Mouse (Mus musculus) heart, adult 11 months (tissue): ENCODE data around the gene Ankrd36.
A peak's percentile ranks its signal among the peaks of the same experiment; 100 is the strongest.
"Not testable (repeated sequence)": the region's sequence is repeated elsewhere in the genome, so short reads cannot be mapped to it uniquely, and the experiment has no call there.

Experiments
- DNase-seq: peaks from one replicate; pipeline ENCODE4 v3.0.0; 2022

Gene Ankrd36

GRCm38 (mm10) chr11:5569474-5569873 is at the start of gene Ankrd36:
TSS of gene Ankrd36 (plus strand) at chr11:5569684.
- DNase-seq: no peak

DNA sequence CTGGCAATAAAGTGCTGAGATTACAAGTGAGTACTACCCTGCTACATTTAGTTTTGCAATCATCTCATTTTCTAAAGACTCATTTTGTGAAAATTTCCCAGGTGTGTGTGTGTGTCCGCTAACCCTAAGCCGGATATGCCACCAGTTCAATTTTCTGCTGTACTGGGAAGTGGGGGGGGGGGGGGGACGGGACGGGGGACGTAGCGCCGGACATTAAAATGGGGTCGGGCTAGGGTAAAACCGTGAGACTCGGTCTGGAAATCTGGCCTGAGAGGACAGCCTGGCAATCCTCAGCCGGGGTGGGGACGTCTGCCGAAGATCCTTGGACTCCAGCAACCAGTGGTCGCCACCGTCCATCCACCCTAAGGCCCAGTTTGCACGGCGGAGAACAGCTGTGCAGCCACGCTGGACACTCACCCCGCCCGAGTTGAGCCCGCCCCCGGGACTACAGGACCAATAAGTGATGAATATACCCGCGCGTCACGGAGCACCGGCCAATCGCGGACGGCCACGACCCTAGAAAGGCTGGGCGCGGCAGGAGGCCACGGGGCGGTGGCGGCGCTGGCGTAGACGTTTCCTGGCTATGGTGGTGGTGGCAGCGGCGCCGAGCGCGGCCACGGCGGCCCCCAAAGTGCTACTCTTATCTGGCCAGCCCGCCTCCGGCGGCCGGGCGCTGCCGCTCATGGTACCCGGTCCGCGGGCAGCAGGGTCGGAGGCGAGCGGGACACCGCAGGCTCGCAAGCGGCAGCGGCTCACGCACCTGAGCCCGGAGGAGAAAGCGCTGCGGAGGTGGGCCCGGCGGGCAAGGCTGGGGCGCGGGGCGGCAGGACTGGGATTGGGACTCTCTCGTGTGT is 48.8 kb upstream of the Ankrd36 start, which contains the start of gene Xbp1:
Xbp1 (plus strand) TSS at position 248 of the 854 bp plus-strand sequence.
- DNase-seq: peak; percentile 100

DNA sequence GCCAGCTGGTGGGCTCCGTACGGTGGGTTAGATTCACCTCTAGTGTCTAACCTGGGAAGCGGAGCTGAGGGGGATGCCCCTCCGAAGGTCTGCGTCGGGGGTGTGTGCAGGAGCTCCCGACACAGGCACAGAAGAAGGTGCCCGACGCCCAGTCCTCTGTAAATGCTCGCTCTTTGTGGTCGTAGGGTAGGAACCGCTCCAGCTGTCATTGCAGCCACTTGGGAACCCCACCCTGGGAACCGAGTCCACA is 48.3 kb upstream of the Ankrd36 start:
- no peak for DNase-seq

GRCm38 (mm10) chr11:5521516-5522291 is 47.8 kb upstream of the Ankrd36 start:
- DNase-seq: peak; percentile 98

- peak; percentile 87 for DNase-seq
Observed at GRCm38 (mm10) chr11:5522798-5523415, 46.6 kb upstream of the Ankrd36 start.

GRCm38 (mm10) chr11:5525418-5525817 is 44.1 kb upstream of the Ankrd36 start:
- DNase-seq: peak; percentile 79

- DNase-seq: peak; percentile 28
Observed at GRCm38 (mm10) chr11:5526573-5527439, 42.7 kb upstream of the Ankrd36 start.

DNA sequence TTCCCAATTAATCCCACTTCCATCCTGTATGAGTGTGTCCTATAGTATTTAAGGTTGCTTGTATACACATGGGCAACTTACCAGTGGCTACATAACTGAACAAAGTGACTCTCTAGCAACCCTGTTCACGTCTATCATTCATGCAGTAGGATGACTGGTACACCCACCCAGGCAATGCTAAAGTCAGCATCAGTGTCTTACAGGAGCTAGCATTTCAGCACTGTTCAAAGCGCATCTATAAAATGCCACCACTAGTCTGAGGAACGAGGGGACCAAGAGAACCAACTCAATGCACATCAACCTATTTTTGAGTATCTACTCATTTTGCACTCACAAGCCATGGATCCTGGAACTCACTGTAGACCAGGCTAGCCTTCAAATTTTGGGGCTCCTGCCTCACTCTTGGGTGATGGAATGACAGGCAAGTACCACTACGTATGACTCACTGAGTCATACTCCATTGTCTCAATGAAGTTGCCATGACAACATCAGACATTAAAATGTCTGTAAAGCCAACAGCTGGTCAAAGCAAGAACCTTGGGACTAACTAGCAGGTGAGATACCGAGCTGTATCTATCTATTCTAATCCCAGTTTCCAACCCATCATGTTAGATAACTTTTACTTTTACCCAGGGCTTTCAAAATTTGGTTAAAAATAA is 41.5 kb upstream of the Ankrd36 start:
- DNase-seq: peak; percentile 72

DNA sequence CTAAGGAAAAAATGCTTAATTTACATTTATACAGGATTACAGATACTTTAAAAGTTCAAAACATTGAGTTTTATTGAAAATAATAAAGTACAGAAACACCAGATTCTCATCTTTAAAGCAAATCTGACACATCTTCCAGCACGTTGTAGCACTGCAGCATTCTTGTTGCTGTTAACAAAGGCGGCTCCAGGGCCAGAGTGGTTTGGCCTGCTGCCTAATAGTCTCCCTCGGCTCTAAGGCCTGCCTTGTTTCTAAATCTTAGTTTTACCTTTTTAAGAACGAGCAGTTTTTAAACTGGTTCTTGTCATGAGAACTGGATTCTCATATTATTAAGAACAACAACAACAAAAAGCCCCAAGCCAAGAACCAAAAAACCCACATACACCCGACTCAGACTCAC is 40.6 kb upstream of the Ankrd36 start:
- peak; percentile 81 for DNase-seq

DNA sequence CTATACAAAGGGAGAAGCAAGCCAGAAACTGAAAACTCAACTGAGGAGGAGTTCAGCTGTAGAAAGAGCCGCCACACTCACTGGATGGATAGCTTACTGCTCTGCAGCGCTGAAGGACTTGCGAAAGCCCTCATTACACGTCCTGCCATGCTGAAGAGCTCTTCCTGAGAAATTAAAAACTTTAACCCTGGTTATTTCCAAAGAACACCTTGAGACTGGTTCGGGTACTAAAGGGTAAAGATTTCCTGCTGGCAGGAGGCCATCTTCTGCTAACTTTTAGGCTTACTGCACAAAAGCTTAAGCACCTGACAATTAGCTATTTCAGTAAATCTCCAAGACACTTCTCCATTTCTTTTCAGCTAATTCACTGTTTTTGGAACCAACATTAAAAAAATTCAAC is 39.3 kb upstream of the Ankrd36 start:
- DNase-seq: peak; percentile 70

DNA sequence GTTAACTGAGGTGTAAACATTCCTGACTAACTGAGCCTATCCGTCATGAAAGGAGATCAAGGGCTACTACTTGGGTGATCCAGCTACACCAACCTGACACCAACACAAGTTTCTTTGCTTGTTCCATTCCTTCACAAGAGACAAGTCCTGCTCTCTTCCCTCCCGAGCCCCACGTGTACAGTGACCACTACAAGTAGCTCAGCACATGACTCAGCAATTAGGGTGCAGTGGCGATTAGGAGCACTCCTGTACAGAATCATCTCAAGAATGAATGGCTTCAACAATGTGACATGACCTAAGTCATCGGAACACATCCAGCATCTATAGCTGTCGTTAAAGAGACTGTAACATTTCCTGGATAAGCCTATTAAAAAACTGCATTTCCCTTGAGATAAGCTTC is 38.8 kb upstream of the Ankrd36 start:
- DNase-seq: peak; percentile 70

DNA sequence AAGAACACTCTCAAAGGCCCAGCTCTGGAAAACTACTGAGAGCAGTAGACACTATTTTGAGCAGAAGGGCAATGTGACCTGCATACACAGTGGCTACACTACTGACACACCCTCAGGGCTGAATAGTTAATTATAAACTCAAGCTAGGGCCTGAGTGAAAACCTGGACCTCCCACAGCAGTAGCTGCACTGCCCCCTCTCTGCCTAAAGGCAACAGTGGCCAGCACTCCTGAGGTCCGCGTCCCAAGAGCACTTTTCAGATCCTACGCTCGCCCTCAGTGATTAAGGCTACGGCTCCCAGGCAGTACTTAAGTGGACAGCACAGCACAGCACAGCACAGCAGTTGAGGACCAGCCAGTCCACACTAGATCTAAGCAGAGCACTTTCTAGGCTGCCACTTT is 36.4 kb upstream of the Ankrd36 start:
- peak; percentile 93 for DNase-seq

- not testable (repeated sequence) for DNase-seq
Observed at GRCm38 (mm10) chr11:5537454-5537853, 32.0 kb upstream of the Ankrd36 start.

DNA sequence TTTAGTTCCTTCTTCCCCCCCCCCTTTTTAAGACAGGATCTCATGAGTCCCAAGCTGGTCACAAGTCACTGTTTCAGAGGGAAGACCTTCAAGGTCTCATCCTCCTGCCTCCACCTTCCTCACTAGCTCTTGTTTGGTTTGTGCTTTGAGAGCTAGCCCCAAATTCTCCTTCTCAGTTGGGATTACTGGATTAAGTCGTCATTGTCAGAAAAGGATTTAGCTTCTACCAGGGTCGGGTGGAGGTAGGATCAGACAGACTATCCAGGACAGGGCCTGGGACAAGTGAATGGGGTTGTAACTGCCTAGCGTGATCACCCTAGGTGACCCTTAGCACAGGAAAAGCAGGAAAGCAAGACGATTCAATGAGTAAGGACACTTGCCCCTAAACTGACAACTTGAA is 29.2 kb upstream of the Ankrd36 start:
- DNase-seq: peak; percentile 74

GRCm38 (mm10) chr11:5541230-5541798 is 28.2 kb upstream of the Ankrd36 start:
- DNase-seq: no peak

- peak; percentile 100 for DNase-seq
Observed at GRCm38 (mm10) chr11:5541799-5542481, 27.5 kb upstream of the Ankrd36 start, which contains the start of gene Ccdc117. TSS of gene Ccdc117 (minus strand) at chr11:5542187.

GRCm38 (mm10) chr11:5542482-5543185 is 26.9 kb upstream of the Ankrd36 start:
- peak; percentile 27 for DNase-seq

DNA sequence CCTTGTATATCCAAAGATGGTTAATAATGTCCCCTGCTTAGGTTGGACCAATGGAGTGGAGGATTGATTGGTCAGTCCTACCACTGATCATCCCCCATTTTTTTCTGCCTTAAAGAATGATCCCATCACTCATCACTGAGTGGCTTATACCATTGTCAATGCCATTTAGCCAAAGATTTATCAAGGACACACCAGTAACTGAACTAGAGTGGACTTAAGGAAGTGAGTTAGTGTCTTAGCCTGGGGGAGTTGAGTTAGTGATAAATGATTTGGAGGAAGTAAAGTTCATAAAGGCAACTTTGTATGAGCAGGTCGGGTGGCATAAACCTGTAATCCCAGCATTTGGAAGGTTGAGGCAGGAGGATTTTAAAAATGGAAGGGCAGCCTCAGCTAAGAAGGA is 26.2 kb upstream of the Ankrd36 start:
- DNase-seq: peak; percentile 14

- DNase-seq: not testable (repeated sequence)
Observed at GRCm38 (mm10) chr11:5544709-5545108, 24.8 kb upstream of the Ankrd36 start.

DNA sequence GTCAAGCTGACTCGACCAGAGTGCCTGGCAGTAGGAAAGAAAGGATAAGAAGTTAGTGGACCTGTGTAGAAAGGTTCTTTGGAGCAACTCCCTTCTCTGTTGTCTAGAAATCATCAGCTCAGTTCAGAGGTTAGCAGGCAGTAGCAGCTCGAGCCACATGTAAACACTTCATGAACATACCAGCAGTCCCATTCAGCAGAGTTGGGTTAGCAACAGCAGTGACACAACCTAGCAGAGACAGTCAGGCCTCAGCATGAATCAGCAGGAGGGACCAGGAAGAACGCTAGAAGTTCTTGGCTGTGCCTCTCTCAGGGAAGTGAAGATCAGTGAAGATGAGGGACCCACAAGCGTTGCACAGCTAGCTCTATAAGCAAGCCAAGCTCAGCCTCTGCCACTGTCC is 24.0 kb upstream of the Ankrd36 start:
- peak; percentile 76 for DNase-seq
